29 mouse cellular contexts compared by ENCODE assay signal in the genomic region with DNA sequence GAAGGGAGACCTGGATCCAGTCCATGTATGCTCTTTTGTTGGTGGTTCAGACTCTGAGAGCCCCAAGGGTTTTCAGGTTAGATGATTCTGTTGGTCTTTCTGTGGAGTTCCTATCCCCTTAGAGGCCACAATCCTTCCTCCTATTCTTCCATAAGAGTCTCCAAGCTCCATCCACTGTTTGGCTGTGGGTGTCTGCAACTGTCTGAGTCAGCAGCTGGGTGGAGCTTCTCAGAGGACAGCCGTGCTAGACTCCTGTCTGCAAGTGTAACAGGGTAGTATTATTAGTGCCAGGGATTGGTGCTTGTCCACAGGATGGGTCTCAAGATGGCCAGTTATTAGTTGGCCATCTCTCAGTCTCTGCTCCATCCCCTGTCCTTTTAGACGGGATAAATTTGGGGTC.
"Had no signal": no experiment of that assay in that cellular context is flagged by ENCODE, and none has a peak within 500 bp of the region (broad histone marks: within the 10 kb centered on the region; RNA-seq: fewer than 3 reads in every experiment).

No protein-coding gene starts in this region.

- DNase-seq: left cerebral cortex, postnatal 4 days; liver; liver, embryonic 13.5 days; liver, postnatal 0 days; lung, adult 2 months; lung, embryonic 14.5 days; lung, postnatal 10 days; lung, postnatal 14 days; lung, postnatal 36 days; lung, postnatal 4 days; midbrain, embryonic 14.5 days had no signal

- H3K4me3 ChIP-seq: left cerebral cortex, adult 2 months; limb, embryonic 10.5 days; limb, embryonic 12.5 days; limb, embryonic 13.5 days; limb, embryonic 15.5 days; liver, embryonic 12.5 days; liver, embryonic 13.5 days; liver, embryonic 15.5 days; megakaryocyte, embryonic 14.5 days; midbrain, embryonic 10.5 days; midbrain, embryonic 12.5 days; midbrain, embryonic 13.5 days; midbrain, embryonic 15.5 days had no signal

- H3K36me3 ChIP-seq: limb, embryonic 10.5 days; limb, embryonic 12.5 days; limb, embryonic 13.5 days; limb, embryonic 15.5 days; liver, embryonic 12.5 days; liver, embryonic 13.5 days; liver, embryonic 15.5 days; midbrain, embryonic 10.5 days; midbrain, embryonic 12.5 days; midbrain, embryonic 13.5 days; midbrain, embryonic 15.5 days had no signal

- H3K27ac ChIP-seq: left cerebral cortex, adult 2 months; limb, embryonic 10.5 days; limb, embryonic 12.5 days; limb, embryonic 13.5 days; limb, embryonic 15.5 days; liver, embryonic 12.5 days; liver, embryonic 13.5 days; liver, embryonic 14.5 days; liver, embryonic 15.5 days; macrophage; midbrain, embryonic 10.5 days; midbrain, embryonic 12.5 days; midbrain, embryonic 13.5 days; midbrain, embryonic 15.5 days had no signal

- H3K9ac ChIP-seq: limb, embryonic 12.5 days; limb, embryonic 13.5 days; limb, embryonic 15.5 days; liver, embryonic 12.5 days; liver, embryonic 13.5 days; liver, embryonic 14.5 days; liver, embryonic 15.5 days; liver, postnatal 0 days; lung, embryonic 14.5 days; midbrain, embryonic 12.5 days; midbrain, embryonic 13.5 days; midbrain, embryonic 15.5 days had no signal

- H3K9me3 ChIP-seq: limb, embryonic 10.5 days; limb, embryonic 12.5 days; limb, embryonic 13.5 days; limb, embryonic 15.5 days; liver, embryonic 12.5 days; liver, embryonic 13.5 days; liver, embryonic 15.5 days; megakaryocyte, embryonic 14.5 days; midbrain, embryonic 10.5 days; midbrain, embryonic 12.5 days; midbrain, embryonic 13.5 days; midbrain, embryonic 15.5 days had no signal

- ATAC-seq: liver, embryonic 12.5 days; liver, postnatal 0 days; lung, postnatal 0 days; midbrain, embryonic 13.5 days; midbrain, embryonic 15.5 days; midbrain, embryonic 16.5 days had no signal

- H3K4me2 ChIP-seq: limb, embryonic 12.5 days; limb, embryonic 13.5 days; limb, embryonic 15.5 days; liver, embryonic 11.5 days; liver, embryonic 12.5 days; liver, embryonic 13.5 days; liver, embryonic 15.5 days; lung, embryonic 14.5 days; midbrain, embryonic 11.5 days; midbrain, embryonic 12.5 days; midbrain, embryonic 13.5 days; midbrain, embryonic 15.5 days had no signal
